Mouse (Mus musculus) midbrain, embryonic 15.5 days (tissue): Measurements from ENCODE around the gene Ntf3. TPM values are rescaled to one million over a fixed set of nuclear protein-coding genes. Genes with fewer than 3 reads are reported as not detected.

Source experiments
- ATAC-seq: fragments of 200-750 bp; cut with Nextera tagmentation; replicated peaks from 2 replicates; pipeline ENCODE4 v1.8.0; 2017; ENCODE audit warnings: moderate TSS enrichment
- H3K27ac ChIP-seq: fragments of 300-500 bp; sonication (generic); 2 replicates; pipeline ENCODE4 v1.5.1; 2015; ENCODE audit warnings: mild to moderate bottlenecking, inconsistent platforms
- H3K27me3 ChIP-seq: fragments of 300-500 bp; sonication (generic); replicated peaks from 2 replicates; pipeline ENCODE4 v1.6.1; 2015; ENCODE audit warnings: inconsistent platforms
- H3K36me3 ChIP-seq: fragments of 300-500 bp; sonication (generic); replicated peaks from 2 replicates; pipeline ENCODE4 v1.6.1; 2015; ENCODE audit warnings: inconsistent platforms
- H3K4me1 ChIP-seq: fragments of 300-500 bp; sonication (generic); 2 replicates; pipeline ENCODE4 v1.6.1; 2015; ENCODE audit warnings: inconsistent platforms
- H3K4me2 ChIP-seq: fragments of 300-500 bp; sonication (generic); 2 replicates; pipeline ENCODE4 v1.6.1; 2015; ENCODE audit warnings: inconsistent platforms, mild to moderate bottlenecking, moderate library complexity
- H3K4me3 ChIP-seq: fragments of 300-500 bp; sonication (generic); 2 replicates; pipeline ENCODE4 v1.5.1; 2015; ENCODE audit warnings: mild to moderate bottlenecking, inconsistent platforms
- H3K9ac ChIP-seq: fragments of 300-500 bp; sonication (generic); 2 replicates; pipeline ENCODE4 v1.6.1; 2015; ENCODE audit warnings: mild to moderate bottlenecking, inconsistent platforms
- H3K9me3 ChIP-seq: fragments of 300-500 bp; sonication (generic); 2 replicates; pipeline ENCODE4 v1.6.1; 2016; ENCODE audit warnings: inconsistent platforms
- WGBS: fragments of 180-500 bp; shearing (Covaris S2); methylation state at CpG from one replicate; pipeline ENCODE4 v1.1.7; 2015; ENCODE audit warnings: mixed read lengths; 5-methylcytosine and 5-hydroxymethylcytosine counted together
- polyA plus RNA-seq: library from polyadenylated mRNA; unstranded; fragments of >200 nt; fragmentation: Nextera tagmentation; extraction: Ambion mirVana; gene quantifications from 2 replicates; pipeline ENCODE4 v1.2.1, GENCODE M21; 2015

The Ntf3 gene
- polyA plus RNA-seq, 1 experiment from 2014 or later, result 1.3 TPM

- Histone ChIP-seq H3K4me2 (no peak overlapping the region), H3K4me3 (no peak overlapping the region), H3K9me3 (no peaks in the 10 kb centered on the region), H3K27ac (no peak overlapping the region), H3K27me3 (no peaks in the 10 kb centered on the region), H3K9ac (no peak overlapping the region), H3K36me3 (no peaks in the 10 kb centered on the region), H3K4me1 (no peaks in the 10 kb centered on the region)
- no peak for ATAC-seq
- WGBS, result 76% methylated on average over 6 of the region's 6 CpGs
Observed at GRCm38 (mm10) chr6:126095041-126095440, 71.7 kb downstream of the Ntf3 start.

GRCm38 (mm10) chr6:126092026-126092425, 74.7 kb downstream of the Ntf3 start:
- Histone ChIP-seq H3K36me3 (no peaks in the 10 kb centered on the region), H3K9ac (no peak overlapping the region), H3K27me3 (no peaks in the 10 kb centered on the region), H3K27ac (no peak overlapping the region), H3K4me2 (no peak overlapping the region), H3K4me3 (no peak overlapping the region), H3K9me3 (no peaks in the 10 kb centered on the region), H3K4me1 (no peaks in the 10 kb centered on the region)
- ATAC-seq, result no peak
- 79% methylated on average over 5 of the region's 5 CpGs for WGBS

- Histone ChIP-seq H3K4me3 (no peak overlapping the region), H3K27ac (no peak overlapping the region), H3K4me2 (no peak overlapping the region), H3K36me3 (no peaks in the 10 kb centered on the region), H3K4me1 (no peaks in the 10 kb centered on the region), H3K9me3 (no peaks in the 10 kb centered on the region), H3K27me3 (no peaks in the 10 kb centered on the region), H3K9ac (no peak overlapping the region)
- no peak for ATAC-seq
- WGBS, result 97% methylated on average over 1 of the region's 1 CpGs
Observed at GRCm38 (mm10) chr6:126090063-126090462, 76.6 kb downstream of the Ntf3 start.

GRCm38 (mm10) chr6:126088489-126089265, 78.0 kb downstream of the Ntf3 start:
- no peaks in the 10 kb centered on the region for H3K9me3 ChIP-seq
- H3K36me3 ChIP-seq, result no peaks in the 10 kb centered on the region
- no peak overlapping the region for H3K4me2 ChIP-seq
- H3K9ac ChIP-seq, result no peak overlapping the region
- H3K27ac ChIP-seq, result no peak overlapping the region
- no peaks in the 10 kb centered on the region for H3K27me3 ChIP-seq
- no peak for ATAC-seq
- 92% methylated on average over 12 of the region's 12 CpGs for WGBS
- no peak overlapping the region for H3K4me3 ChIP-seq
- no peaks in the 10 kb centered on the region for H3K4me1 ChIP-seq

- no peaks in the 10 kb centered on the region for H3K9me3 ChIP-seq
- no peak overlapping the region for H3K9ac ChIP-seq
- H3K36me3 ChIP-seq, result no peaks in the 10 kb centered on the region
- H3K4me3 ChIP-seq, result no peak overlapping the region
- no peaks in the 10 kb centered on the region for H3K27me3 ChIP-seq
- WGBS, result 84% methylated on average over 3 of the region's 3 CpGs
- no peak for ATAC-seq
- no peak overlapping the region for H3K4me2 ChIP-seq
- H3K4me1 ChIP-seq, result no peaks in the 10 kb centered on the region
- no peak overlapping the region for H3K27ac ChIP-seq
Observed at GRCm38 (mm10) chr6:126086321-126086950, 80.3 kb downstream of the Ntf3 start.

GRCm38 (mm10) chr6:126080531-126080930, 86.2 kb downstream of the Ntf3 start:
- Histone ChIP-seq H3K9me3 (no peaks in the 10 kb centered on the region), H3K36me3 (no peaks in the 10 kb centered on the region), H3K4me3 (no peak overlapping the region), H3K27ac (no peak overlapping the region), H3K4me2 (no peak overlapping the region), H3K9ac (no peak overlapping the region), H3K4me1 (no peaks in the 10 kb centered on the region), H3K27me3 (no peaks in the 10 kb centered on the region)
- WGBS, result 87% methylated on average over 3 of the region's 3 CpGs
- ATAC-seq, result no peak

GRCm38 (mm10) chr6:126057706-126058105, 109.0 kb downstream of the Ntf3 start:
- WGBS, result 82% methylated on average over 3 of the region's 3 CpGs
- no peak overlapping the region for H3K4me2 ChIP-seq
- H3K9ac ChIP-seq, result no peak overlapping the region
- no peak overlapping the region for H3K4me3 ChIP-seq
- ATAC-seq, result no peak
- no peak overlapping the region for H3K27ac ChIP-seq
- H3K36me3 ChIP-seq, result no peaks in the 10 kb centered on the region
- no peaks in the 10 kb centered on the region for H3K27me3 ChIP-seq
- no peaks in the 10 kb centered on the region for H3K4me1 ChIP-seq
- H3K9me3 ChIP-seq, result no peaks in the 10 kb centered on the region

GRCm38 (mm10) chr6:126053136-126053535, 113.6 kb downstream of the Ntf3 start:
- Histone ChIP-seq H3K27me3 (no peaks in the 10 kb centered on the region), H3K4me3 (no peak overlapping the region), H3K9ac (no peak overlapping the region), H3K4me2 (no peak overlapping the region), H3K4me1 (no peaks in the 10 kb centered on the region), H3K36me3 (no peaks in the 10 kb centered on the region), H3K27ac (no peak overlapping the region), H3K9me3 (no peaks in the 10 kb centered on the region)
- 93% methylated on average over 5 of the region's 5 CpGs for WGBS
- ATAC-seq, result no peak
